Mouse (Mus musculus) heart, adult 9 months (tissue): ENCODE measurements at regions not wholly inside any gene's neighbourhood (a gene's known extent, or its start where the extent isn't known, plus 50 kb on each side); places are given as distances from the start of the nearest gene placed in this dataset.

Experiments used
- DNase-seq, 2 experiments: peaks; one replicate each; pipeline ENCODE4 v3.0.0; 2022; ENCODE audit warnings: low spot score in 2 of 2

DNA sequence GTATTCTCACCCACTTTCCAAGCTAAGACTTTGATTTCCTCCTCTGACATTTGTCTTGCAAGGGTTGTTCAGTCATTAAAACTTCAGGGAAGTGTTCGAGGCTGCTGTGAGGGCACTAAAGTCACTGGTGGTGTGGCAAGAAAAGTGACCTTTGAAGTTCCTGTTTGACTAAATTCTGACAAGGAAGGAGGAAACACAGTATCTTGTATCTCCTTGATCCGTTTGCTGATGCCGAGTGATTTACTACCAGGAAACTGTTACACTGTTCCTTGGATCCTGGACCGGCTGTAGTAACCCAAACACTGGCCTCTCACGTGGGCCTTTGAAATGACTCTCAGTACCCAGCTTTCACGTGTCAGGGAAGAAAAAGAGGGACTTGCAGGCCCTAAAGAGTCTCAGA, 53.5 kb upstream of the Ralgapa2 start:
- DNase-seq: no peak

DNA sequence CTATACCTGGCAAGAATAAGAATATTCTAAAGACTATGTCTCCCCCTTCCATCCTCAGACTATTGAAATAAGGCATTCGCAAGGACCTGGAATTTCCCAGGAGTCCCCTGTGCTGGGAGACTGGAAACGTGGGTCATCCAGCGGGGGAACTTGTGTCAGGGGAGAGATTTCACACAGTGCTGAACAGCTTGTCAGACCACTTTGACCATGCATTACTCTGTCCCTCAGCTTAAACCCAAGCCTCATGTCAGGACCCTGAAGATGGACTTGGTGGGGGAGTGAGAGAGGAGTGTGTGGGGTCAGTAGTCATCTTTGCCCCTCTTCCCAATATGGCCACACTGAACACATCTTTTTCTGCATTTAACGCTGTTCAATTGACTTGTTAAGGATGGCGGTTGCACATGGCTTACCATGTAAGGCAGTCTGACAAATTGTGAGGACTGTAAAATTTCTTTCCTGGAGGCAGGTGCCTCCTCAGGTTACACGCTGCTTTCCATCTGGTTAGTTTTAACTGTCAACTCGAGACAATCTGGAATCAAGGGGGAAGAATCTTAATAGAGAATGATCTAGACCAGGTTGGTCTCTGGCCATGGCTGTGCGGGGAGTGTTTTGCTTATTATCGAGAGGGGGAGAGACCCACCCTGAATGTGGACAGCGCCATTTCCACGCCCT, 56.2 kb upstream of the Ralgapa2 start:
- DNase-seq: no peak

DNA sequence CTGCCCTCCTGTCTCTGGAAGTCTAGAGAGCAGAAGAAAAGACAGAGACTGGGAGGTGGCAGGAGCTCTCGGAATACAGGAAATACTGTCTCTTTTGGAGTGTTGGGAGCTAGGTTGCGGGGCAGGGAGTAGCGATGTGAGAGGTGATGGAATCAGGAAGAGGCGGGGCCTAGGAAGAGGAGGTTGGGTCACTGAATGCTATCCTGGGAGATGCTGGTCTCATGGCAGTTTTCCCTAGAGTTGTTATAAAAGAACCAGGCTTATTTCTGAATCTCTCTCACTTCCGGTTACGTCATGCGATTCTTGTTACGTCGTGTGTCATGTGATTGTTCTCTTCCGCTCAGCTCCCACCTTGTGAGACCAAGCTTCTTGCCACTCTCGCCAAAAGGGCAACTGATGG, 58.9 kb upstream of the Ralgapa2 start:
- DNase-seq: no peak

DNA sequence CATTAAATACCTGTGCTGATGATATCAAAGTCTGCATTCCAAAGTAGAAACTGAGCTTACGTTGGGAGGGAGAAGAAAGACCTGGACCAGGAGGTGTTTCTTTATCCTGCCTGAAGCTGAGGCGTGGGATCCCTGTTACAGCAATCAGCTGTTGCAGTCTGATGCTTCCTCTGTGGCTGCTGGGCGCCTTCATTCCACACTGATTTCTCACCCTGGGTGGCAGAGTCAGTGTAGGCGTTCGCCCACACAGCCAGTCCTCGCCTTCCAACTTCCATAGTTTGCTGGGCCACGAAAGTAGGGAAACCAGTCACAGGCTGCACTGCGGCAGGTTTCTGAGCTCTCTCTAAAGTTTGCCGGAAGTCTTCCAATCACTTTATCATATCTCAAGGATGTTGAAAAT, 59.7 kb upstream of the Ralgapa2 start:
- DNase-seq: no peak

DNA sequence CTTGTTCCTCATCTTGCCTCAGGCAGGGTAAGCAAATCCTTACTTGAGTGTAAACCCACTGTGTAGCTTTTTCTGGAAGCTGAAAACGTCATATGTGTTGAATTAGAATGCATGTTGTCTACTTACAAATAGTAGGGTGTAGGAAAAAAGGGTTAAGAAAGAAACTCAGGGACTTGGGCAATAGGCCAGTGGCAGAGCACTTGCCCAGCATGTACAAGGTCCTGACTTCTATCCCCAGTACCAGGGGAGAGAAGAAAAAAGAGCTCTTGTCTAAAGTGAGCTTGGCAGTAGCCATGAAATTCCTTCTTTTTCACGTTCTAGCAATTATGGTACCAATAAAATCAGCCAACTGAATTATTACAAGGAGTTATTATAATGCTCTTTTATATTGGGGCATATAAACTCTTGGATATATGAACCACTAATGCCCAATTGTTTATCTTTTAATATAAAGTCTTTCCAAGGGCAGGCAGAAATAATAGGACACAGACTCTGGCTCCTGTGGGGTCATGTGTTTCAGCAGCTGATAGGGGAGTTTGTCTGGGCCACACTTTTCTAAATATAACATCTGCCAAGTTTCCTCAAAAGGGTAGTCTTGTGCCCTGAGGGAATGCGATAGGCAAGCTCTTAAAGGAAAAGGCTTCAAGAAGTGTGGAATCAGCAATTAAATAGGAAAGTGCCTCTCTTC, 63.6 kb upstream of the Ralgapa2 start:
- peak; percentile 50 to 54 for DNase-seq

DNA sequence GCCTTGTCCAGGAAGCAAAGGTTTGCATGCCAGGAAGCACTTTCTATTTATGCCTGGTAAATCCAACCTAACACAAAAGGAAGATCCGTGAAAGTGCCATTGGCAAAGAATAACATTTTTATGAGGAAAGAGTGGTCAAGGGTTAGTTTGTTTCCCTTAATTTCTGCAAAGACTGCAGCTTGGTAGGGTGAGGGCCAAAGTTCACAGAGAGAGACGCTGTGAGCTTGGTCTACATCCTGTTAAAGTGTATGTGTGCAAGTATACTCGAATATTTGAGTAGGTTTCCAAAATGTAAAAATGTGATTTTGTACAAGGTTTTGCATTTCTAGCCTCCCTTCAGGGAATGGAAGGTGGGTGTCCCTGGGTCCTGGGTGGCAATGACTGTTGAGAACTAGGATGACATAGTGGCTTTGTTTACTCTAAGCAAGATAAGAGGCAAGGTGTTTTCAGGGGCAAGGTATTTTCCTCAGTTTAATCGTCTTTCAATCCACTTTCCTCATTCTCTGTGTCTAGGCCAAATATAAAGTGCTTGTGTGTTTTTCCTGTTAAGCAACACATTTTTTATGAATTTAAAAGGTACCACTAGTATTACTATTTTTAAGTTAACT, 64.3 kb upstream of the Ralgapa2 start:
- no peak for DNase-seq

DNA sequence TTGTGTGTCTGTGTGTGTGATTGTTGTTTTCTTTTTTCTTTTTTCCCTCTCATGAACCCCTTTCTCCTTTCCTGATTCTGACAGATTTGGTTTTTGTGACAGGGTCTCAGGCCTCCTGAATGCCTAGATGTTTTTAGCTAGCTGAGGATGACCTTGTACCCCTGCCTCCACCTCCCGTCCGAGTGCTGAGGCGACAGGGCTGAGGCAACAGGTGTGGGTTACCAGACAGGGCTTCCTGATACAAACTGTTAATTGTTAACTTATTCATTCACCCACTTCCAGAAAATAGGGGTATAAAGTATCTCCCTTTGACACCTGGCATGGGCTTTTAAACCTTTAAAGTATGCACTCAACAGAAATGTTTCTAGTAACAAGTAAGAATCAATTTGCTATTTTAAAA, 65.0 kb upstream of the Ralgapa2 start:
- no peak for DNase-seq

DNA sequence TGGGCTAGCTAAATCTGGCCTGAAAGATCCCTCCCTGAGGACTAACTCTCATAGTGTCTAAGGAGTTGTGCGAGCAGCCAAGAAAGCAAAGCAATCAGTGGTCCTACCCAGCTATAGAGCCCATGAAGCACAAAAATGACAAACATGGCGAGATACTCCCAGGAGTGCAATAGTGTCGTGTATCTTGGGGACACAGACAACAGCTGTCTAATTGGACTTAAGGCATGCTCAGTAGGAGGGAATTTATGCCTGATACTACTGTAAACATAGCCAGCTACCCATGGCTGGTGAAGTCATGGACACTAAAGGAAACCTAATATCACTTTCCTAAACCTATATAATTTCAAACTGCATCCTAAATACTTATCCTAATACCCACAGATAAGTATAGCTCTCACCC, 69.1 kb upstream of the Ralgapa2 start:
- no peak for DNase-seq

DNA sequence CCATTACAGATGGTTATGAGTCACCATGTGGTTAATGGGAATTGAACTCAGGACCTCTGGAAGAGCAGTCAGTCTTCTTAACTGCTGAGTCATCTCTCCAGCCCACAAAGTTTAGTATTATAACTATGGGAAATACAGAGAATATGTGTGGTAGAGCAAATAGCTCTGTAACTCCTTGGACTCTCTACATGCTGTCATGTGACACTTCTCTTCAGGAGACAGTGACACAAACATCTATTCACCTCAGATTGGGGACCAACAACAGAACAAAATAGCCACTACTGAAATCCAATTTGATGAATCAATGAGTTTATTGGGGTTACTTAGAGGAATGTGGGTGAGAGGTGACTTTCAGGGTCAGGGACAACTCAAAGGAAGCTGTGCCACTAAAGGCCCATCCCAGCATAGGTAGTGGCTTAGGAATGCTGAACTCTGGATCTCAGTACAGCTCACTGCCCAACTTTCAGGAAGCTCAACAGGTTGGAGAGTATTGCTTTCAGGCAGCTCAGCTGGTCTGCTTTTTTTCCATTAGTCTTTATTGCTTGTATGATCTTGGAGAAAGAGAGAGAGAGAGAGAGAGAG, 71.8 kb upstream of the Ralgapa2 start:
- no peak for DNase-seq

DNA sequence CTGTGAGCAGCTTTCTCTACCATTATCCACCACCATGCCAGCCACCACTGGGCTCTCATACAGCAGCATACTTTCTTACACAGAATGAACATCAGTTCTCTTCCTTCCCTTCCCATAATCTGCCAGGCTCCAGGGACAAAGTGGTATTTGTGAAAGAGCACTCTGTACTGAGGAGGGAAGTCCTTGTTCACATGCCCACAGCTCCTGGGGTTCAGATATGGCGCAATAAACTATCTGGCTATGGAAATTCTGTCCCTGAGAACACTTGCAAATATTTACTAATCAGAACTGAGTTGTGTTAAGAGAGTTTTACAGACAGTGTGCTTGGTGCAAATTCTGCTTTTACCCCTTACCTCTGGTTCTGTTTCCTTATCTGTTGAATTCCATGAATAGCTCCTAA, 74.2 kb upstream of the Ralgapa2 start:
- no peak for DNase-seq

DNA sequence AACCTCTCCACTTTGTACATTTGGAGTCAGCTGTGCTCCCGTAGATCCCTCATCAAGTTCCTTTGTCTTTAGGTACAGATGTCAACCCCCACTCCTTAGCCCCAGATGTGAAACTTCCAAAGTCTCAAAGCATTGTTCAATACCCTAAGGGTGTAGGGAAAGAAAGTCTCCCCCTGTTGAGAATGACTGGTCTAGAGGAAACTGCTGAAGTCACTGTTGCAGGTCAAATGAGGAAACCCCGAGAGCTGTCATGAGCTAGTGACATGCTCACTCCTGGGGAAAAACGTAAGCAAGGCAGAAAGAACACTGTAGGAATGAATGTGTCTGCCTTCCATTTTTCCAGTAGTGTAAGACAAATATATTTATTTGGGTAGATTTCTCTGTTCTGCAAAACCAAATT, 74.8 kb upstream of the Ralgapa2 start:
- no peak for DNase-seq

DNA sequence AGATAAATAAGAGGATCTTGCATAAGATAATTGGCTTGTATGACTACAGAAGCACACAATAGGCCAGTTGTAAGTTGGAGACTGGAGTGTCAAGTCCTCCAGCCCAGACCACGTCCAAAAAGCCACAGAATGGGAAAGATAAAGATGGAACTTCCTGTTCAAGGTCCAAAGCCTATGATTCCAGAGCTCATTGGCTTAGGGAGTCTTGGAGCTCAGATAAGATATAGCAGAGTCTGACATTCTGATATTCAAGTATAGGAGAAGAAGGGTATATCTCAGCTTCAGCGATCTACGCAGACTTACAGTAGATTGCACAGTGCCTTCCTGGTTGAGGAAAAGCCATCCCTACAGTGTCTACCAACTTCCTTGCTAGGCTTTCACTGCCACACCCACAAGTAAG, 77.7 kb upstream of the Ralgapa2 start:
- DNase-seq: no peak

DNA sequence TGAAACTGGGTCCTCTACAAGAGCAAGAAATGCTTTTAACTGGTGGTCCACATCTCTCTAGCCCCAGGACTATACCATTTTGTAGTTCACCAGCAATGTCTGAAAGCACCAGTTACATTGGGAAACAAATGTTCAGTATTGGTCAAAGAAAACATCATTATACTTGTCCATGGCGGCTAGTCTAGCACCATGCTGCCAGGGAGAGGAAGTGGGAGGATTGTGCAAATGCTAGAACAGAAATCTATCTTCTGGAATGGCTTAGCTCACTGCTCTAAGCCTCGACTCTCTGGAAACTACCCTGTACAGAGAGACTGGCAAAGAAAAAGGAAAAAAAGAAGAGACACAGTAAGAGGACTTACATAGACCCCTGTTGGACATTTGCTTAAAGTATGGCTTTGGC, 81.1 kb upstream of the Ralgapa2 start:
- no peak for DNase-seq

DNA sequence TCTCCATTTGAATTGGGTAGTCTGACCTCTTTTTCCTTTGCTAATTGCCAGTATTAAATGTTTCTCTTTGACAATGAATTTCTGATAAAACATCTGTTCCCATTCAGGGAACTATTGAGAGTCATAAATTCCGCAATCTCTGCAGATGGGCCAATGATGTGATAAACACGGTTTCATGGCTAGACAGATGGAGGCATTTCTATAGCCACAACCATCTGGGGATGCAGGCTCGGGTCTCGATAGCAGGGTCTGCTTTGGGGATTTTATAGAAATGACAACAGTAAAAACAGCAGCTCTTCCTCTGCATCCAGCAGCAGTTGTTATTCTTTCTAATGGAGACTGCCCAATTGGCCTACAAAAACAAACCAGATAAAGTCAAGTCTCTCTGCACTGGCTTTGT, 82.1 kb upstream of the Ralgapa2 start:
- DNase-seq: no peak

DNA sequence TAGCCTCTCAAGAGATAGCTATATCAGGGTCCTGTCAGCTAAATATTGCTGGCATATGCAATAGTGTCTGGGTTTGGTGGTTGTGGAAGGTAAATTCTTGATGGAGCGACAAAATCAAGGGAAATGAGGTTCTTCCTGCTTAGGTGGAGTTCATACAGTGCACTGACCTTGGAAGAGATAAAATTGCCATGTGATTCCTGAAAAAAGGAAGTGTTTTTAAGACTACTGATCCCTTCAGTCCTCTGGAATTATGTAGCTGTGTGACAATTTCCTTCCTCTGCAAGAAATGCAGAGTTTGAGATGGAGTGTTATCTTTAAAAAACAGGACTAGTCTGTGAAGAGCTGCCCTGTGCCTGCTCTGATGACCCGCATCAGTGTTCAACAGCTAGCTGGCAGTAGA, 83.5 kb upstream of the Ralgapa2 start:
- no peak for DNase-seq

DNA sequence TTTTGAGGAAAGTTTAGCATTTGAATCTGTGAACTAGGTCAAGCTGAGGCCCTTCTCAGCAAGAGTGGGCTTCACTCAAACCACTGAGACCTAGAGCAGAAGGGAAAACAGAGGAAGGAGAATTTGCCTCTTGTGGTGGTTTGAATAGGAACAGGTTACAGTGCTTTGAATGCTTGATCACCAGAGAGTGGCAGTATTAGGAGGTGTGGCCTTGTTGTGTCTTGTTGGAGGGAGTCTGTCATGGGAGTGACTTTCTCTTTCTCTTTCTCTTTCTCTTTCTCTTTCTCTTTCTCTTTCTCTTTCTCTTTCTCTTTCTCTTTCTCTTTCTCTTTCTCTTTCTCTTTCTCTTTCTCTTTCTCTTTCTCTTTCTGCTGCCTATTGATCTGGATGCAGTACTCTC, 94.0 kb upstream of the Ralgapa2 start:
- DNase-seq: no peak

DNA sequence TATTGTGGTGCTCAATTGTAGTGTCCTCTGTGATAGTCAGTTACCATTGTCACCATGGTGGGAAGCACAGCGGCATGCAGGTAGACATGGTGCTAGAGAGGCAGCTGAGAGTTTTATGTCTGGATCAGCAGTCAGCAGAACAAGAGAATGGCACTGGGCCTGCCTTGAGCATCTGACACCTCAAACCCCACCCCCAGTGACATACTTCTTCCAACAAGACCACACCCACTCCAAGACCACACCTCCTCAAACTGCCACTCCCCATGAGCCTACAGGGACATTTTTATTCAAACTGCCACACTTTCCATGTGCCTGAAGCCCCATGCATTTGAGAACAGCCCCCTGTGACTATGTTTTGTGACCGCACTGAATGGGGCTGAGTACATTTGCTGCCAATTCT, 98.8 kb upstream of the Ralgapa2 start:
- DNase-seq: no peak

DNA sequence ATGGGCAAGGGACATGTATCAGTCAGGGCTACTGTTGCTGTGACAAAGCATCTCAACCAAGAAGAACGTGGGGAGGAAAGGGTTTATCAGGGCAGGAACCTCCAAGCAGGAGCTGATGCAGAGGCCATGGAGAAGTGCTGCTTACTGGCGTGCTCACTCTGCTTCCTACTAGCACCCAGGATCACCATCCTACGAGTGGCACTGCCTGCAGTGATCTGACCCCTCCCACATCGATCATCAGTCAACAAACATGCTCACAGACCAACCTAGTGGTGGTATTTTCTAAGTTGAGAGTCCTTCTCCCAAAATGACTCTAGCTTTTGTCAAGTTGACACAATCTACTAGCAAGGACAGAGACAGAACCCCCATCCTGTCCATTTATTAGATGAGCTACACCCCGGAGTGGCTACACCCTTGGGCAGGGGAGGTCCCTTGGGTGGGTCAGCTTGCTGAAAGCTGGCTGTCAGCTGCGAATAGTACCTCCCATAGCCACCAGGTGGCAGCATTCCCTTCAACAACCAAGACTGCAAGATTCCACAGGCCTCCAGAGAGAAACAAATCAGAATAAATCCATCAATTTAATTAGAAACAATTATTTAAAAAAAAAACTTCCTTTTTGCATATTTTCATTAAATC, 99.9 kb upstream of the Ralgapa2 start:
- peak in 1 of 2 experiments; percentile 52 for DNase-seq

DNA sequence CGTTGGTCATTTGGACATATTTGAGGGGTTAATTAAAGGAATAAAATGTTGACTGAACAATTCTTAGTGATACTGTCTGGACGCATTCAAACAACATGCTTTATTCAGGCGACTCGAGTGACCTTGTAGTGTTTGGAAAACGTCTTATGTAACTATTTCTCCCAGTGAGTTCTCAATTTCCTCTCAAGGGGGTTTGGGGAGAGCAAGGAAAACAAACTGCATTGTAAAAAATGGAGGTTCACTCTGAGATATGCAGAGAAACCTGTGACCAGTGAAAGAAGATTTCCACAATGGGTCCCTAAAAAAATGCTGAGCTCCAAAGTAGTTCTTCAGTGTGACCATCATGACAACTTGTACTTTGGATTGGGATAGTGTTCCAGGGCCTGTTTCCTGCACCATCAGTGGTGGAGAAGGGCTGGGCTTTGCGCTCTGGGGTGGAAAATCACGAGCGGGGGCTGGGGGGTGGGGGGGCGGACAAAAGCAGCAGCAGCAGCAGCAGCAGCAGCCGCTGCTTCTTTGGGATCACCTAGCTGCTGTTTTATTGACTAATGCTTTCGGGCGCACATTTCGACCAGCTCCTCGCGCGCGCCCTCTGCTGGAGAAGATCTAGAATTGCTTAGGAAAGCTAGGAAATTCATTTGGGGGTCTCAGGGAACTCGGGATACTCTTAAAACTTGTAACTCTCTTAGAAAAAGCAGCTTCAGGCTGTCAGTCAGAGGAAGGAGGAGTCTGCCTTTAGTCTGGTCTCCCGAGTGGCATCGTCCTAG, 100.6 kb upstream of the Ralgapa2 start:
- DNase-seq: peak in 1 of 2 experiments; percentile 19

DNA sequence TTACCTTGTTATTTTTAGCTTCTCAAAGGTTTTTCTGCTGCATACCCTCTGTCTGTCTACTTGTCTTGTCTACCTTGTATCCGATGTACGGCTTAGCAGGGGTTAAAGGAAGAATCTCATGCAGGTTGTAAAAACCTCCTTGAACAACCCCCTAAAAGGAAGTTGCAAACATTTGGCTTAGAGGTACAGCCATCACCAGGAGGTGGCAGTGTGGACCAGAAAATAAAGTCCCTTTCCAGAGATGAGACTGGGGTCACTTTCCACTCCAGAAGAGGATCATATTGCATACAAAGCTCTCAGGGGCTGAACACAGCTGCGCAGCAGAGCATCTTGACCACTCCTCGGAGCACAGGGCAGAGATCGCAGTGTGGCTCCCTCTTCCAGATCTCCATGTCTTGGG, 109.0 kb upstream of the Ralgapa2 start:
- no peak for DNase-seq

DNA sequence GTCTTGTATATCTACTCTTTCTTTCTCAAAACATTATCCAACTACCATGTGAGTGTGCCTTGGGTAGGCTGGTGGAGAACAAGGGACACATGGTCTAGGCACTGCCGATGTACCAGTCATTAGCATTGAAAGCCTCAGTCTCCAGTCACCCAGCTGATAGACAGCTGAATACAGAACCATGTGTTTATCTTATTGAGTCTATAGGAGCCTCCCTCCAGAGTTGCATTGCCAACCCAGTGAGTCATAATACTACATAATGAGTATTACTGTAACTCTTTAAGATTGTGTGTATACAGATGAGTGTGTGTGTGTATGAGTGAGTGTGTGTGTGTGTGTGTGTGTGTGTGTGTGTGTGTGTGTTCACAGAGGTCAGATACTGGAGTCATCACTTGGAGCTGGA, 110.9 kb upstream of the Ralgapa2 start:
- DNase-seq: no peak

DNA sequence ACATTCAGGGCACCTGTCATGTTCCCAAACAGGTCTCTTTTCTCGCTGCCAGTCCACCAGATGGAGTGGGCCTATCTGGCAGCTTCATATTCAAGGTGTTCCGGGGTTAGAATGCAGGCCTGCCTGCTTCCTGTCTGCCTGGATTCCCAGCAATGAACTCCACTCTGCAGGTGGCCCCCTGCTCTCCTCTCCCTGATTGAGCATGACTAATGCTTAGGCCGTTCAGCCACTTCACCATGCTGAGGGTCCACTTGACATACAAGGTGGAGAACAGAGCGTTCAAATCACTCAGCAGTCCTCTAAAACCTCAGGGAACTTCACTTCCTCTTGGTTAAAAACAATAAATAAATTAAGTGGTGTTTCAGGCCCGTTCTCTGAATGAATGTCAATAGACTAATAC, 112.1 kb upstream of the Ralgapa2 start:
- no peak for DNase-seq
